Mouse (Mus musculus): Measurements from ENCODE around the gene Catsperg2.
"Not testable (repeated sequence)": the region's sequence is repeated elsewhere in the genome, so short reads cannot be mapped to it uniquely, and the experiment has no call there.

Gene Catsperg2

DNA sequence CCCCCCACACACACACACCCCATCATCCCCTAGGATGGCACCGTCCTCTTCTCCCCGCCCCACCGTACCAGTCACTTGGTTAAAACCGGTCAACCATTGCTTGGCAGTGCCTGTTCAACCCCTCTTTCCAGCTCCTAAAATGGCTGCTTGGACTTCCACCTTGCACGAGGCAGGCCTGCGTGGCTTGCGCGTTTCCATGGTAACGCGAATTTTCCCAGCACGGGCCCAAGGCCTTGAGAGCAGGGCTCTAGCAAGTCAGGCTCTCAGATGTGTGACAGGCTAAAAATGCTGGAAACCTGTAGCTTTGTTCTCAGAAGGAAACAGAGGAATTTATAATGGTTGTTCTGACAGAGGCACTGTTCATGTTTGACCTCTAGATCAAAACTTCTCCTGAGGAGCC lies at the start of gene Catsperg2:
Gene Catsperg2 (minus strand): TSS at position 173 of the 400 bp plus-strand sequence.
- peak; percentile 48 for DNase-seq (ENCODE audit: low spot score)

DNA sequence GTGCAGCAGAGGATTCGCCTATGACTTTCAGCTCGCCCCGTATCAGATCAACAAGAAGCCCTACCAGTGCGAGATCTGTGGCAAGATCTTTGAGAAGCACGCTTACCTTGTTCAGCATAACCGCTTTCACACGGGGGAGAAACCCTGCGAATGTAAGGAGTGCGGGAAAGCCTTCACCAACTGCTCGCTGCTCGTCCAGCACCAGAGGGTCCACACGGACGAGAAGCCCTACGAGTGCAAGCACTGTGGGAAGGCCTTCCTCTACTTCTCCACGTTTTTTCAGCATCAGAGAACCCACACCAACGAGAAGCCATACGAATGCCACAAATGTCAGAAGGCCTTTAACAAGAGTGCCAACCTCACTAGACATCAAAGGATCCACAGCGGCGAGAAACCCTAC lies 49.7 kb upstream of the Catsperg2 start:
- no peak for DNase-seq (ENCODE audit: low spot score)

DNA sequence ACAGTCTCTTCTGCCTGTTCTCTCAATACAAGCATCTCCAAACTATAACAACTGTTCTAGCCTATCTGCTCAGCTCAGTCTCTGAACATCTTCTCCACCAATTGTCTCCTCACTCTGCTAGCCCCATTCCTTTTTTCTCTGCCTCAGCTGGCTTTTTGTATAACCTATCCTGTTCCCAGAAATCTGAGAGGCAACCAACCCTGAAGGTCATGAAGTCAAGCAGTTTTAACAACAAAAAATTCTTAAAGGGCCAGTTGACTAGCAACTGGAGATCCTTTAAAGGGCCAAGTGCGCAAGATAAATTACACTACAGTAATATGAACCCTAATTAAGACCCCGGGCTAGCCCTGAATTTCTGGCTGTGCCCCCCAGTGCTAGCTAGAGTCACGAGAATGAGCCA lies 47.5 kb upstream of the Catsperg2 start:
- no peak for DNase-seq (ENCODE audit: low spot score)

DNA sequence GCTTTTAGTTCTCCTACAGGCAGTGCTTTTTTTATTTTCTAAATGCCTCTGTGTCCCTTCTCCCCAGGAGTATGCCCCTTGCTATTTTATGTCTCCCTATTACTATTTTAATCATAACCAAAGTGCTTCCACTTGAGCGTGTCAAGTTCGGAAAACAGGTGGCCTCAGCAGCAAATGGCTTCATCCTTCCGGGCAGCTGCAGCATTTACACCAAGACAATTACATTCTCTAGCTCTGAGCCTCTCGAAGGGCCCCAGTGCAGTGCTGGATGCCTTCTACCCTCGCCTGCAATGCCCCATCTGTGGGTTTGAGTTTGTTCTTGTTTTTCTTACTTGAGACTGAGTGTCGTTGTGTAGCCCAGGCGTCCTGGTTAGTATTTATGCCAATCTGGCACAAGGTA lies 46.7 kb upstream of the Catsperg2 start:
- no peak for DNase-seq (ENCODE audit: low spot score)

DNA sequence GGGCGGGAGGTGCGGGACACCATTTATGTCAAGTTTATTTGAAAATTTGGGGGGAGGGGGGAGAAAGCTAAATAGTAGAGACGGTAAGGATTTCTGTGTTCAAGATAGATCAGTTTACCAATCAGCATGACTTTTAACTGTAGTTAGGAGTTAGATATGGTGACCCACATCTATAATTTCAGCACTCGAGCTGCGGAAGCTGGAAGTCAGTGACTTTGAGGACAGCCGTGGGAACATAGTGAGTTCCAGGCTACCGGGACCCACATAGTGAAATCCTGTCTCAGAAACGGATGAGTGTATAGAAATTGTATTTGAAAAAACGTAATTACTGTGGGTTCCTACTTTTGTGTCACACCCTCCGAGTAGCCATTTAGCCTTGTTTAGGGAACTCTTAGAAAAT lies 42.1 kb upstream of the Catsperg2 start:
- DNase-seq (ENCODE audit: low spot score) = no peak

DNA sequence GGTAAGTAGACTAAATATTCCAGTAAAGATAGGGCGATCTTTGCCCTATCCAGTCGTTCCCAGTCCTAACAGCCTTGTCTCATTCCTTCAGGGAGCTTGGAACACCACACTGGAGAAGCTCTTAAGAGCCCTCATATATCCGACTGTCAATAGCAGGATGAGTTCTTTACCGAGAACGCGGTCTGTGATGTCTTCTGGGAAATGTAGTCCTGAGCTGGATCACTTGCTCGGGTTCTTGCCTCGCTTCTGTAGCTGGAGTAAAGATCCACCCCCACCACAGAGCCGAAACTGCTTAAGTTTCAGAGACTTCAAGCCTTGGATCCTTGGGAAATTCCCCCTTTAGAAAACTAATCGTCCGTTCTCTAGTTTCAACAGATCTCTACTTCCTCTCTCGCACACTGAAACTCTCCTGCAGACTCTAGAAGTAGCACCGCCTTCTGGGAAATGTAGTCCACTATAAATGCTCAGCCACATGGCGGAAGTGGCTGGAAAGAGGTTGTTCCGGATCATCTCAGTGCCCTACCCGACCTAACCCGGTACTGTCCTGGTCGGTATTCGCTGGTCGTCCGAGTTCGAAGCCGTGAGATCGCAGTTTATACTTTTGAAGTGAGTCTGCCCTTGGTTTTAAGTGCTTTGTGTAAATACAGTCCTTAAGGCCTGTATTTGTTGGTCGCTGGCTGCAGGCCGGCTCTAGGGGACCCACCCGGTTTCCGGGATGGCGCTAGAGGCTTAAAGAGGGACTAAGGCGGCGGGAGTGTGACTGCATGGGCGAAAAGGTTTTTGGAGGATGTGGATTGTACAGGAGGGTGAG lies 41.5 kb upstream of the Catsperg2 start, which contains the start of gene Zfp84:
Gene Zfp84 (plus strand): TSS at position 463 of the 811 bp plus-strand sequence.
- peak; percentile 86 for DNase-seq (ENCODE audit: low spot score)

DNA sequence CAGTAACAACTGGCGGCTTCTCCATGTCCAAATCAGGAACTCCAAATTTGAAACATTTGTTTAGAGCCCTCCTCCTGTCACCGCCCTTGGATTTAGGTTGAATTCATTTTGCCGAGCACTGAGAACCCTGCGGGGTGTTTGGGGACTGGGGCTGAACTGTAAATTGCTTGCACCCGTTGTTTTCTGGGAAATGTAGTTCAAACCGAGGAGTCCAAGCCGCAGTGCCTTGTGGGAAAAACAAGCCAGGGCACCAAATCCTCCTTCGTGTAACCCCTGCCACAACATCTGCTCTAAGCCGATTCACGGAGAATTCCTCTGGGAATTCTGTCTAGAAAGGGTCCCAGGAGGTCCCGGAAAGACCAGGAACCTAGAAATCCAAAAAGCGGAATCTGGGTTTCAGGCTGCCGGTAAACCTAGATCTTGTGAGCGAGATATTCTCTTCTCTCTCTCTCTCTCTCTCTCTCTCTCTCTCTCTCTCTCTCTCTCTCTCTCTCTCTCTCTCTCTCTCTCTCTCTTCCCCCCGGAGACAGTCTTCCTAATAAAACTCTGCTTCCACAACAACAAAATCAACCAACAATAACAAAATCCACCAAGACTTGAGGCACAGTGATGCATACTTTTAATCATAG lies 40.3 kb upstream of the Catsperg2 start:
- peak; percentile 77 for DNase-seq (ENCODE audit: low spot score)

DNA sequence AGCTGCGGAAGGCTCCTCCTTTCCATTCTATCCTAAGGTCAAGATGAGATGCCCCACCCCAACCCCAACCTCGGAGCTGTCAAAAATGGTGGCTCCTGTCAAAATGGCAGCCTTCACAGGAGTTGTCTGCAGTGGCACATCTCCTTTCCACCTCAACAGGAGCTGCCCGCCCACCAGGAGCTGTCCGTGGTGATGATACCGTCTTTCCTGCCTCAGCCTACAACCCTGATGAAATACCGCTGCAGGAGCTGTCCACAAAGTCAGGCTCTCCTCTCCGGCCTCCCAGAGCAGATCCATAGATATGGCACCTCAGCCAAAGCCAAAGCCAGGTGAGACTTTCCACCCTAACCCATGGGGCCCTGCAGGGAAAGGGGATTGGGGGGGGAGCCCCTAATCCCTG lies 37.9 kb upstream of the Catsperg2 start:
- no peak for DNase-seq (ENCODE audit: low spot score)

DNA sequence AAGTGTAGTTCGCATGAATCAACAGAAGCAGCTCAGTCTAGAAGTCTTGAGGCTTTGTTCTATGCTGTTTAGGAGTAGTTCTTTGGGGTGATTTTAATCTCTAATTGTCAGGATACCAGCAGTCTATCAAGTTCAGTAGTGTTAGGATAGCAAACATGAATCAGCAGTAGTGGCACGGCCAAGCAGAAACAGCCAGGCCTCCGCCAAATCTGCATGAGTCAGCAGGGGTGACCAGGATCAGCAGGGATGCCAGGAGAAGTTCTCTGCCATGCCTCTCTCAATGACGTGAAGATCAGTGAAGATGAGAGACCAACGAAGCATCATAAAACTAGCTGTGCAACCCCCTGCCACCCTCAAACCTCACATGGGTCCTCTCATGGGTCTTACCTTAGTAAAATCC lies 33.6 kb upstream of the Catsperg2 start:
- no peak for DNase-seq (ENCODE audit: low spot score)

DNA sequence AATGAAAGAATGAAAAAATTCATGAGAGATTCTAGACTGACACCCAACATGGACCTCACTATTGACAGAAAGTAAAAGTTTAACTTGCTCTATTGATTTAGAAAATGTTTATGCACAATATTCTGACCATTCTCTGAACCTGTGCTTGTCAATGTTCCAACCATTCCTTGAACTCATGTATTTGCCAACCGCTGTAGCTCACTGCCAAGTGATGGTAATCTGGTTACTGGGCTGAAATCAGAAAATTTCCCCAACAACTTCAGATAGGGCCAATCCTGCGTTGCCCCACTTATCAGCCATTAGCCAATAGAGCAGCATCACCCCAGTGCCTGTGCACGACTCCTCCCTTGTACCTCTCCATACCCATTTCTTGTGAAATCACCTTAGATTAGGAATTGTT lies 15.4 kb upstream of the Catsperg2 start:
- DNase-seq (ENCODE audit: low spot score) = no peak

DNA sequence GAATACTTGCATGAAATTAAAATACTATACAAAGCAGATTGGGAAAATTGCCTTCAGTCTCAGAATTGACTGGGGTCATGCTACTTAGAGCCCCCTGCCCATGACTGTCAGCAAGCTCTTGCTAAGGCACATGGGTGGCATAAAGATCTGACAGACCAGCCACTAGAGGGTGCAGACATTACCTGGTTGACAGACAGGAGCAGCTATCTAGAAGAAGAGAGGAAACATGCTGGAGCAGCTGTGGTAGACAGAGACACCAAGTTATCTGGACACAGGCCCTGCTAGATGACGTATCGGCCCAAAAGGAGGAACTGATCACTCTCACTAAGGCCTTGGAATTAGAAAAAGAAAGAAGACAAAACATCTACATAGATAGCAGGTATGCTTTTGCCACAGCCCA lies 1.2 kb upstream of the Catsperg2 start:
- no peak for DNase-seq (ENCODE audit: low spot score)

DNA sequence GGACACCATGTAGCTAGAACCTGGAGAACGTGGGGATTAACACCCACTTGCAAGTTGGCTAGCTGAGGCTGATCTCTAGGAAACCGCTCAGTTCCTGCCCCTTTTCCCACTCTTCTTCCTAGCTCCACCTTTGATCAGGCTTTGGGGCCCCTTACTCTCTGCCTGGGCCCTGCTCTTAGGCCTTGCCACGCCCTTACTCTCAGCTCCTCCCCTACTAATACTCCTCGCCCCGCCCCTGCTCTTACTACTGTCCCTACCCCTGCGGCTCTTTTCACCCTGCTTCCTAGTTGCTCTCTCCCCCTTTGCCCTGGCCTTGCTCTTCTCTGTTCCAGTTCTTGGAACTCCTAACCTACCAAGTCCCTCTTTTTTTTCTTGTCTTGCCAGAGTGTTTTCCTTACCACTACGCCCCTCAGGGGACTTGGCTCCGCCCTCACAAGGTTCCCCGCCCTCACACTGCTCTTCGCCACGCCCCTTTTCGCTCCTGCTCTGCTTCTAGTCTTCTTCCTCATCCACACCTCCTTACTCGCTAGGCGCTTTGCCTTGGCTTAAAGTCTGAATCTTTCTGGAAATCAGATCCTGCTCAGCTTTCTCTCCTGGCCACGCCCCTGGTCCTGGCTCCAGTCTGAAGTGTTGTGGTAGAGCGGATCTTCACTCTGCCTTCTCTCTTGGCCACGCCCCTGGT lies 1.2 kb downstream of the Catsperg2 start:
- DNase-seq (ENCODE audit: low spot score) = peak; percentile 66

DNA sequence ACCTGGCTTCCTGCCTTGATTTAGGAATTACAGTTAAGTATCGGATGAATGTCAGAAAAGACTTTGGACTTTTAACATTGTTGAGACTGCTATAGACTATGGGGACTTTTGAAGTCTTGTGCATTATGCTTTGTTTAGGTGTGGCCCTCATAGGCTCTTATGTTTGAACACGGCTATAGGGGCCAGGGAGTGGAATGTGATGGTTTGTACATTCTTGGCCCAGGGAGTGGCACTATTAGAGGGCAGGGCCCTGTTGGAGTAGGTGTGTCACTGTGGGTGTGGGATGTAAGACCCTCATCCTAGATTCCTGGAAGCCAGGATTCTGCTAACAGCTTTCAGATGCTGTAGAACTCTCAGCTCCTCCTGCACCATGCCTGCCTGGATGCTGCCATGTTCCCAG lies 17.9 kb downstream of the Catsperg2 start:
- DNase-seq (ENCODE audit: low spot score) = not testable (repeated sequence)

DNA sequence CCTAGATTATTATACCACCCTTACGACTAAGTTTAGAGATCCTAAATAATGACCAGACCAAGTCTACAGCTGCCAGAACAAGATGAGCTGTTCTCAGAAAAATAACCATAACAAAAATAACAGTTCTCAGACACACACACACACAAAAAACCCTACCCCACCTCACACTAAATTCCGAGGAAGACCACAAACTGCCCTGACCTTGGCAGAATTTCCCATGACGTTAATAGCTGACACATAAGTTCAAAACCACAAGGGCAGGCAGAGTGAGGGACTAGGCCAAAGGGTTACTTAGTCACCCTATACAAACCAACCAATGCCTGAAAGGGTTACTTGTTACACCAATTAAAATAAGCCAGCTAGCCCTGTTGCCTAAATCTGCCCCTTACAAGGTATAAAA lies 31.6 kb downstream of the Catsperg2 start:
- not testable (repeated sequence) for DNase-seq (ENCODE audit: low spot score)

DNA sequence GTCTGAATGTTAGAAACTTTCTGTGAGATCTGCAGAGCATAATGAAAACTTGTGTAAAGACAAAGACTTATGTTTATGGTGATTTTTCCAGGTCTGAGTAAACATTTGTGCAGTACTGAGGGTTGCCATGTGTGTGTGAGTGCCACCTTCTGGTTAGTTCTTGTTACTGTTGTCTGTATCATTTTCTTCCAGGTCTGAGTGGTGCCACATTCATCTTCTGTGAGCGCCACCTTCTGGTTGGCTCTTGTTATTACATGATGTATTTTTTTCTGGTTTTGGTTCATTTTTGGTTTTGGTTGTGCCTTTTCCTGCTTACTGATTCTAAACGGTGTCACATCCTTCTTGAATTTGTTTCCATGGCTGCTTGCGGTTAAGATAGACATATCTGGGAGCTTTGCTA lies 45.0 kb downstream of the Catsperg2 start:
- no peak for DNase-seq (ENCODE audit: low spot score)
